Mouse (Mus musculus) E14TG2a.4 (cell line): Measurements from ENCODE around the gene Anxa2.
A peak's percentile ranks its signal among the peaks of the same experiment; 100 is the strongest.

Experiments
- H3K27me3 ChIP-seq: 2 replicates; pipeline ENCODE4 v1.6.1; 2014; ENCODE audit warnings: low read length, control low read depth; ENCODE audit not compliant: insufficient read depth
- H3K36me3 ChIP-seq: 2 replicates; pipeline ENCODE4 v1.6.1; 2014; ENCODE audit warnings: low read length, control low read depth; ENCODE audit not compliant: insufficient read depth
- H3K4me1 ChIP-seq: replicated peaks from 2 replicates; pipeline ENCODE4 v1.6.1; 2014; ENCODE audit warnings: low read depth, low read length, control low read depth
- H3K4me3 ChIP-seq: replicated peaks from 2 replicates; pipeline ENCODE4 v1.5.1; 2014; ENCODE audit warnings: mild to moderate bottlenecking, low read length
- H3K9me3 ChIP-seq: 2 replicates; pipeline ENCODE4 v1.6.1; 2014; ENCODE audit warnings: low read length, control low read depth
- CTCF ChIP-seq: conservative IDR thresholded peaks from 2 replicates; pipeline ENCODE4 v1.5.1; 2014; ENCODE audit warnings: low read length
- NANOG ChIP-seq: IDR thresholded peaks from 2 replicates; pipeline ENCODE4 v1.6.1; 2014; ENCODE audit warnings: borderline replicate concordance, low read length, mixed read lengths
- POU5F1 ChIP-seq: IDR thresholded peaks from 2 replicates; pipeline ENCODE4 v1.6.1; 2014; ENCODE audit warnings: low read length, borderline replicate concordance

The Anxa2 gene

GRCm38 (mm10) chr9:69442471-69443038, 10.9 kb upstream of the Anxa2 start:
- Histone ChIP-seq H3K4me3 (no peak overlapping the region), H3K36me3 (no peaks in the 10 kb centered on the region), H3K4me1 (peaks cover 13% of the 10 kb centered on the region), H3K9me3 (no peaks in the 10 kb centered on the region), H3K27me3 (no peaks in the 10 kb centered on the region)
- TF ChIP-seq POU5F1 (no peak), CTCF (no peak), NANOG (no peak)

DNA sequence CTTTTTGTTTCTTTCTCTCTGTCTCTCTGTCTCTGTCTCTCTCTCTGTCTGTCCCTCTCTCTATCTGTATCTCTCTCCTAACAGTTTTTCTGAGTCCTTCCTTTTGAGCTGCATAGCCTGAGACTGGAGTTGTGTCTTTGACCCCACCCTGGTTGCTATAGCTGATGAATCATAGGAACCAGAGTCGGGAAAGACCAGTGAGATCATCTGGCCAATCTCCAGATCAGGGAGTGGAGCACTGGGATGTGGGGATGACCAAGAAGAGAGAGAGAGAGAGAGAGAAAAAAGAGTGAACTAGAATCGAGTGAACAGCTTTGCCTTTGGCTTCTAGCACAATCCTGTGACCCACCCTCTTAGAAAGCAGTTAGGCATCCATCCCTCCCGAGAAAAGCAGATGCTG, 10.2 kb upstream of the Anxa2 start:
- no peaks in the 10 kb centered on the region for H3K9me3 ChIP-seq
- no peaks in the 10 kb centered on the region for H3K36me3 ChIP-seq
- peaks cover 13% of the 10 kb centered on the region for H3K4me1 ChIP-seq
- TF ChIP-seq NANOG (no peak), POU5F1 (no peak), CTCF (no peak)
- no peak overlapping the region for H3K4me3 ChIP-seq
- no peaks in the 10 kb centered on the region for H3K27me3 ChIP-seq

- no peaks in the 10 kb centered on the region for H3K36me3 ChIP-seq
- H3K27me3 ChIP-seq, result peaks cover 9% of the 10 kb centered on the region
- no peaks in the 10 kb centered on the region for H3K9me3 ChIP-seq
- no peak overlapping the region for H3K4me3 ChIP-seq
- no peak for TF ChIP-seq CTCF
- no peak for TF ChIP-seq POU5F1
- no peak for TF ChIP-seq NANOG
- H3K4me1 ChIP-seq, result peaks cover 28% of the 10 kb centered on the region
Measured at GRCm38 (mm10) chr9:69448801-69449200, 4.6 kb upstream of the Anxa2 start.

DNA sequence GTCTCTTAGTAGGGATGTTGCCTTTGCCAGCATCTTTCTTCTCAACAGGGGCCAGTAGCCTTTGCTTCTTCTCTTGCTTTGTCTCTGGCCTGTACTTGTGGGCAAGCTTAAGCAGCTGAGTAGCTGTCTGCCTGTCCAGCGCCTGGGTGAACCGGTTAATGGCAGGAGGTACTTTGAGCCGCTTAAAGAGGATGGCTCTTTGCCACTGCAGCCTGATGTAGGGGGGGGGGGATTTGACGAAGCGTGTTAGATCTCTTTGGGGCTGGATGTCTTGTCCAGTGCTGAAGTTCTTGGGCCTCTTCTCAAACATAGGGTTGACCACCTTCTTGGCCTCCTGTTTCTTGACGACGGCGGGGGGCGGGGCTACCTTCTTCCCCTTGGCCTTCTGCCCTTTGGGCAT, 2.8 kb upstream of the Anxa2 start:
- Histone ChIP-seq H3K4me3 (no peak overlapping the region), H3K4me1 (peaks cover 46% of the 10 kb centered on the region), H3K27me3 (peaks cover 25% of the 10 kb centered on the region), H3K9me3 (no peaks in the 10 kb centered on the region), H3K36me3 (no peaks in the 10 kb centered on the region)
- TF ChIP-seq CTCF, result no peak

DNA sequence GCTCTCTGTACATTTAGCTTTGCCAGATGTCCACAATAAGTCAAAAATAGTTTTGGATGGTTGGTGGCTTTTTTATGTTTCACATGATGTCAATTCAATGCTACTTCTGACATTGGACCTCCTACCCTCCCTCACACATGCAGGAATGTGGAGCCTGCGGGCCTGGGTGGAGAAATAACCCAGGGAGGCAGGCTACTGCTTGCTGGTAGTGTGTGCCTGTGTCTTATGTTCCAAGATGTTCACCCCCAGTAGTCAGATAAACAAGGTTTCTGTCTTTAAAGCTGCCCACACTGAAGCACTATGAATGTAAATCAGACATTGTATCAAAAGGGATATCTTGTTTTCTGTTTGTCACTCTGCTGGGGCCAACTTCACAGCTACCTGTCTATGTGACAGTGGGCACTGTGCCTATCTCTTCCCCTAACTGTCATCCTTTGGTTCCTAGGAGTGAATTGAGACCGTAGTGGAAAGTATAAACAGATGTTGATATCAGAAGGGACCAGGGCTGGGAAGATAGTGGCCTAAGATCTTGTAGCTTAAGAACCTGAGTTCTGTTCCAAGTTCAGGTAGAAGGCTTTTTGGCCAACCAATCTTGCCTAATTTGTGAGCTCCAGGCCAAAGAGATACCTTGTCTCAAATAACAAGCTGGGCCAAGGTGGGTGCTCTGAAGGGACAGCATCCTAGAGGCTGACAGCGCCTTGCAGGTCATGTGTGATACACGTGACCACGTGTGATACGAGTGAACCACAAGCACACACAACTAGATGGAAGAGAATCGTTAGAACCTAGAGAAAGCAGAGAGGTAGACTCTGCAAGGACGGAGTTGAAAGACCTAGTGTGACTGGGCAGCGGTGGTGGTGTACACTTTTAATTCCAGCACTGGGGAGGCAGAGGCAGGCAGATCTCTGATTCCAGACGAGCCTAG, 1.3 kb upstream of the Anxa2 start:
- H3K27me3 ChIP-seq, result peaks cover 32% of the 10 kb centered on the region
- H3K9me3 ChIP-seq, result no peaks in the 10 kb centered on the region
- peaks cover 61% of the 10 kb centered on the region for H3K4me1 ChIP-seq
- H3K36me3 ChIP-seq, result no peaks in the 10 kb centered on the region
- no peak for TF ChIP-seq POU5F1
- no peak for TF ChIP-seq NANOG
- no peak for TF ChIP-seq CTCF
- no peak overlapping the region for H3K4me3 ChIP-seq

- Histone ChIP-seq H3K27me3 (peaks cover 32% of the 10 kb centered on the region), H3K9me3 (no peaks in the 10 kb centered on the region), H3K4me1 (peaks cover 80% of the 10 kb centered on the region), H3K36me3 (no peaks in the 10 kb centered on the region), H3K4me3 (peak overlapping the region; percentile 81)
- TF ChIP-seq CTCF (no peak), POU5F1 (no peak), NANOG (no peak)
Measured at GRCm38 (mm10) chr9:69453901-69454666, 664 bp downstream of the Anxa2 start.

- H3K36me3 ChIP-seq, result no peaks in the 10 kb centered on the region
- H3K9me3 ChIP-seq, result no peaks in the 10 kb centered on the region
- peaks cover 86% of the 10 kb centered on the region for H3K4me1 ChIP-seq
- H3K27me3 ChIP-seq, result peaks cover 32% of the 10 kb centered on the region
- TF ChIP-seq CTCF, result no peak
- no peak for TF ChIP-seq NANOG
- no peak for TF ChIP-seq POU5F1
- peak overlapping the region; percentile 81 for H3K4me3 ChIP-seq
Measured at GRCm38 (mm10) chr9:69454691-69455090, 1.3 kb downstream of the Anxa2 start.

DNA sequence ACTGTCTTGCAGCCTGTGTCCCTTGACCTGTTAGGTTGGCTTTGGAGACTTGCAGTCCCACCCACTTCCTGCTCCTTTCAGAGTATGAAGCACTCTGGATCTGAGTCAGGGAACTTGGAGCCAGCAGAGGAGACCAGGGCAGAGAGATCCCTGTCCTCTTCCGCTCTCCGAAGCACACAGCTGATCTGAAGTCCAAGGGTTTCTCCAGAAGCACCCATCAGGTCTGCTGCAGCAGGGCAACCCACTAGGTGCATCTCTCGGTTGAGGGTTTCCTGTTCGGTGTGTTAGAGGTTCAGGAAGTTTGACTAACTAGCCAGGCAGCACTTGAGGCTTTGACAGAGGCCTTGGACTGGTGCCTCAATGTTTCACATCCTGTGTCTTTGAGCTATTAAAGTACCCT, 2.0 kb downstream of the Anxa2 start:
- peak overlapping the region; percentile 23 for H3K4me3 ChIP-seq
- no peaks in the 10 kb centered on the region for H3K9me3 ChIP-seq

More for the DNA sequence above, 2.0 kb downstream of the Anxa2 start:
- TF ChIP-seq CTCF (no peak), POU5F1 (no peak), NANOG (no peak)
- Histone ChIP-seq H3K27me3 (peaks cover 32% of the 10 kb centered on the region), H3K4me1 (peaks cover 93% of the 10 kb centered on the region), H3K36me3 (no peaks in the 10 kb centered on the region)
